Mouse (Mus musculus): ENCODE measurements around the gene Spp2.

DNA sequence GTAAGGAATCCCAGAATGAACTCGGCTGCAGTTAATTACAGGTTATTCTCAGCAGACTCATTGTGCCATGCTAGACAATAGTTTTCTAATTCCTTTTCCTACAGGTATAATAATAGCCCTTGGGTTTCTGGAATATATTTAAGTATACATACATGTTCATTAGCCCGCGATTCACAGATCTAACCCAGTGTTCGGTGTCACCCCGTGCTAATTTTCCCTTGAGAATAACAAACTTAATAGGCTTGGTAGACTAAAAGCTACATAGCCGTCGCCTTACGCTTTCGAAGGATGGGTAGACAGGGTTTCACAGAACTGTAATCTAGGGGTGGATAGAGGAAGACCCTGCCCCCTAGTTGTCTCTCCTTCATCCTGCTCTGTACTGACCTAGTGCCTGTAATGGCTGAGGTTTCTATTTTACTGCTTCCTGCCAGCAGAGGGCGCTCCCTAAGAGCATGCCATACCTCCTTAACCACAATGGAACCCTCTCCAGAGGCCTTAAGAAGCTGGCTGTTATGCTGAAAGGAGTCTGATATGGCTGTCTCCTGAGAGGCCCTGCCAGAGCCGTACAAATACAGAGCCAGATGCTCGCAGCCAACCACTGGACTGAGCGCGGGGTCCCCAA lies 49.8 kb downstream of the Spp2 start:
- TF ChIP-seq CTCF (IDR thresholded peaks at IDR 0.05; ENCODE audit: low read depth) (peak; percentile 85), EP300 (IDR thresholded peaks at IDR 0.05; ENCODE audit: low read depth) (no peak)
